Mouse (Mus musculus): ENCODE measurements at regions not wholly inside any gene's neighbourhood (a gene's known extent, or its start where the extent isn't known, plus 50 kb on each side); places are given as distances from the start of the nearest gene placed in this dataset.

DNA sequence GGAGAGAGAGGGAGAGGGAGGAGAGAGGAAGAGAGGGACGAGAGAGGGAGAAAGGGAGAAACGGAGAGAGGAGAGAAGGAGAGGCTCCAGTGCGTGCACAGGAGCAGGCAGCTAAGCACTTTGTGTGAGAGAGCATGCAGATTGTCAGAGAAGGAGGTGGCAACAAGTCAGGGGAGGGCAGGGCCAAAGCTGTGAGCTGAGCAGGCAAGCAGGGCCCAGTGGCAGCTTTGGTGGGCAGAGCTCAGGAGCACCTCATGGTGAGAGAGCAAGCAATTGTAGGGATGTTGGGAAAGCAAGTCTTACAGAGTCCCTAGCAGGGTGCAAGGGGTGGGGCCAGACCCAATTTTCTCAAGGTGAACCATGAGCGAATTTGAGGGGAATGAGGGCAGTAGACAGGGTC is 234.3 kb upstream of the Hey2 start:
- intact Hi-C loops (cut with DNase I) = no loop called here
- DNase-seq (ENCODE audit: extremely low spot score in 1 of 2, low spot score in 2 of 2) = no peak

DNA sequence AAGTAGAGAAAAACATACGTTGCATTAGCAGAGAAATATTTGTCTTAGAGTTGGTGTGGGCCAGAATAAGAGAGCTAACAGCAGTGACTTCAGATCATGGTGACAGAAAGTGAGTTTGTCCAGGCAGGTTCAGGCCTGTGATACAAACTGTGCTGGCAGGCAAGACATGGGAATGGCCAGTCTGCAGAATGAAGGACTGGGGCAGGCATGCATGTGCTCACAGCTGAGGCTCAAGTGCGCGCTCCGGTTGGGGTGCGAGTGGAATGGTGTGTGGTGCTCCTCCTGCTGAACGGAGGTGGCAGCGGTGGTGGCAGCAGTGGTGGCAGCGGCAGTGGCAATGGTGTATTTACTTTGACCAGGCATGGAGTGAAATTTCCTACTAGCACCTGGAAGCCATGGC is 233.8 kb upstream of the Hey2 start:
- DNase-seq (ENCODE audit: extremely low spot score in 1 of 2, low spot score in 2 of 2) = no peak

DNA sequence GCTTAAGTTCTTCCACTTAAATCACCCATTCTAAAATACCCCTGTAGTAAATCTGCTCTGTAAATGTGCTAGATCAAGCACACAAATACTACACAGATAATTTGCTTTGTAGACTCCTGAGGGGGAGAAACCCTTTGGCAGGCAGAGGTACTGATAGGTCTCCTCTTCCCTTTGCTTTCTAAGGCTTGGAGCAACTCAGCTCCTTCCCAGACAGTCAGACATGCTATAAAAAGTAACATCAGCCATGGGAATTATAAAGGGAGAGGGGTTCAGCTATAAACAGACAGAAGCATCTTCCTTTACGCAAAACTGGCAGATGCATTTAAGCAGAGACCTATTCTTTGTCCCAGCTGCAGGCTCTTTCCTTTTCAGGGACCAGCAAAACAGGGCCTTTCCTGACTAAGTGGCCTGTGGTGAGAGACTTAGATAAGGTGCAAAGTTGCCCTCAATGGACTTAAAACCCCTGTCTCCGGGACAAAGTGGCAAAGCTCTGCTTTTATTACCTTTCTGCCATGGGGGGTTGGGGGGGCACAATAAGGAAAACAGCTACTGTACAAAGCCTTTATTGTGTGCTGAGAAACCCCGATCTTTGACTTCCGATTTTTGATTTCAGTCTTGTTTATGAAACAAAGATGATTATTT is 231.5 kb upstream of the Hey2 start:
- DNase-seq (ENCODE audit: extremely low spot score in 1 of 2, low spot score in 2 of 2) = no peak
- intact Hi-C loops (cut with DNase I) = no loop called here

More for the DNA sequence above, 233.8 kb upstream of the Hey2 start:
- intact Hi-C loops (cut with DNase I) = no loop called here

DNA sequence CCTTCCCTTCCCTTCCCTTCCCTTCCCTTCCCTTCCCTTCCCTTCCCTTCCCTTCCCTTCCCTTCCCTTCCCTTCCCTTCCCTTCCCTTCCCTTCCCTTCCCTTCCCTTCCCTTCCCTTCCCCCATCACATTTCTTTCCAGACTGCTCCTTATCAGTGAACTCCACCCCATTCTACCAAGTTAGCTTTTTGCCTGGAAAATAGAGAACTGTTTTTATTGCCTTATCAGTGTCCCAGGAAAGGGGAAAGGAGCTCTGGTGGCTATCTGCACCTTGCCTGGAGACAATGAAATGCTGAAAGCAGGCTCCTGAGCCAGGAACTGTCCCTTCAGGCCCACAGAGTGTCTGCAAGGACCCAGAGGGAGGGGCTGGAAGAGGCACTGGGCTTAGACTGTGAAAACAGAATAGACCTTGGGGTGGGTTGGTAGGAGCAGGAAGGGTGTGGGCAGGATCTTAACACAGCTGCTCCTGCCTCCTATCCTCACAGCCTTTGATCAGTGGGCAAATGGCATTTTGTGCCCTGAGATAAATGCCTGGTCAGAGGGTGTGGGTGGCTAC is 226.1 kb upstream of the Hey2 start:
- intact Hi-C loops (cut with DNase I) = no loop called here

DNA sequence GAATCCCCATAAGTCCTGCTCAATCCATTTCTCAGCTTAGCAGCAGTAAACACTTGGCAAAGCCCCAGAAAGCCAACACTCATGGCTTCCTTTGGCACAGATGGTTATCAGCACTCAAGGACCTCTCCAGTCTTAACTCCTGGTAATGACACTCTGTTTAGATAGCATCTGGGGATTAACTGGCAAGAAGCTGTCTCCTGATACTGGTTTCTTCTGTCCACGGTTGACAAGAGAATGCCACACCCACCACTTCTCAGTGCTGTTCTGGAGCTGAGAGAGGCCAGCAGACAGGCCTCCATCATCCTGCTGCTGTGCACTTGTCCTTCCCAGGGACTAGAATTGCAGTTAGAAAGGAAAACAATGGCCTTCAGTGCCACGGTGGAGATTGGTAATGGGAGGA is 220.1 kb upstream of the Hey2 start:
- intact Hi-C loops (cut with DNase I) = no loop called here
- DNase-seq (ENCODE audit: extremely low spot score in 1 of 2, low spot score in 2 of 2) = no peak

More for the DNA sequence above, 226.1 kb upstream of the Hey2 start:
- no peak for DNase-seq (ENCODE audit: extremely low spot score in 1 of 2, low spot score in 2 of 2)

DNA sequence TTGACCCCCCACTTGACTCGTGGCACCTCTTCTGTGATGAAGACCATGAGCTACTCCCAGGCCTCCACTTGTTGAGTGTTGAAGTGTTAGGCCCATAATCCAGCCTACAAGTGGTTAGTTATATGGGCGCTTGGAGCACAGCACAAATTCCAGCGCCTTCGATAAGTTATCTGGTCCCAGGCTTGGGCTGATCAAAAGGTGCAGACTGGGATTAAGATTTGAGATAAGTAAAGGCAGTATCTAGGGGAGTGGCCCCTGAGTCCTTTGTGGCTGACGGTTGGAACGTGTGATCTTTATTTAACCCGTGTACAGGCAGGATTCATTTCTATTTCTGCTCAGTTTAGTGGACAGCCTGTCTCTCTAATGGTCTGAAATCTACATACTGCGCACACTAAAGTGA is 210.7 kb upstream of the Hey2 start:
- intact Hi-C loops (cut with DNase I) = no loop called here

DNA sequence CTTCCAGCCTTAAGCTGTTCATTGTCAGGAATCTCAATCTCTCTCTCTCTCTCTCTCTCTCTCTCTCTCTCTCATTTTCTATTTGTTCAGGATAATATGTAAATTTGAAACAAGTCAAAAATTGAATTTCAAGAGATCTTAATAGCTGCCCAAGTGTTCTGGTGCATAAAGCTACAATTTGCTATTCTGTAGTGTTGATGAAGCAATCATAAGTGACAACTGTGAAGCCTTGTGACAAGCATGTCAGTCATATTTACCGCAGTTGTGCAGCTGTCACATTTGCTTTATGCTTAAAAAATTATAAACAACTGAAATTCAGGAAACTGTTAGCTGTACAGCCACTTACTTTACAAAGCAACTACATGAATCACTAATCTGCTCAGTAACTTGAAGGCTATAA is 208.6 kb upstream of the Hey2 start:
- intact Hi-C loops (cut with DNase I) = no loop called here
- no peak for DNase-seq (ENCODE audit: extremely low spot score in 1 of 2, low spot score in 2 of 2)

More for the DNA sequence above, 210.7 kb upstream of the Hey2 start:
- no peak for DNase-seq (ENCODE audit: extremely low spot score in 1 of 2, low spot score in 2 of 2)

DNA sequence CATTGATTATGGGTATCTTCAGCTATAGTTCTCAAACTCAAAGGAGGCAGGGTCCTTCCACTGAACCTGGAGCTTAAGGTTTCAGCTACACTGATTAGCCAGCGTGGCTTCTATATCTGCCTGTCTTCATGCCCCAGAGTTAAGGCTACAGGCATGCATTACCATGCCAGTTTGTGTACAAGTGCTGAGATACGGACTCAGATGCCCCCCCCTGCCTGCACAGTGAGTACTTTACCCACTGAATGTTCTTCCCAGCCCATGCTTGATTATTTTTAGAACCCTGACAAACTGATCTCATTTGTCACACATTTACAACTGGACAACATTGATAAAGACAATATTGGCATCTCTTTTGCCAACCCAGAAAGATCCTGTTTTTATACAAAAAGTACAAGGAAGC is 206.8 kb upstream of the Hey2 start:
- intact Hi-C loops (cut with DNase I) = no loop called here

DNA sequence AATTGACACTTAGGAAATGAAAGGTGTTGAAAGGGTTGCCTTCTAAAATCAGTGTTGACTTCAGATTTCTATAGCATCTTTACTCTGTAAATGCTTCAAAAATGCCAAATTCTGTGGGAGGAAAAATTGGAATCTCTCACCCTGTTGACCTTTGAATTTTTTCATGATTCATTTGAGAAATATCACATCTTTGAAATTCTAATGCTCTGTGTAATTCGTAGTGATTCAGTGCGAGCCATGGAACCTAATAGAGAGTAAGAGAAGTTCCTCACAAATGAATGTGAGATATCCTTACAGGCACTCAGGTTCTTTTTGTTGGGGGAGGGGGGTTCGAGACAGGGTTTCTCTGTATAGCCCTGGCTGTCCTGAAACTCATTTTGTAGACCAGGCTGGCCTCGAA is 193.0 kb upstream of the Hey2 start:
- intact Hi-C loops (cut with DNase I) = no loop called here
- DNase-seq (ENCODE audit: extremely low spot score in 1 of 2, low spot score in 2 of 2) = no peak

More for the DNA sequence above, 206.8 kb upstream of the Hey2 start:
- no peak for DNase-seq (ENCODE audit: extremely low spot score in 1 of 2, low spot score in 2 of 2)

DNA sequence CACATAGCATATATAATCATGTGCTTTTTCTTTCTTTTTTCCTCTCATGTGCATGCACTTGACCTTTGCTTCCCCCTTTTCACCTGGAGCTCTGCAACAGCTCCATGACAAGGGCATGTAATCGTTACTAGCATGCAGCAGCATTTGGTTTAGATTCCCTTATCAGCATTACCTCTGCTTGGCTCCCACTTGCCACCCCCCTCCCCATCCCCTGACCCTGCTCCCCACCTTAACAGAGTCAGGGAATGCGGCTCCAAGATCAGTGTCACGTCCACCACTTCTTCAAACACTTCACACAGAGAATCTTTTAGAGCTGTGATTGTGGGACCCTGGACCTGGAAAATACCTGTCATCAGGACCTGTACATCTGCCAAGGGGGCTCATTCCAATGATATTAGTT is 192.2 kb upstream of the Hey2 start:
- no peak for DNase-seq (ENCODE audit: extremely low spot score in 1 of 2, low spot score in 2 of 2)
- intact Hi-C loops (cut with DNase I) = no loop called here

DNA sequence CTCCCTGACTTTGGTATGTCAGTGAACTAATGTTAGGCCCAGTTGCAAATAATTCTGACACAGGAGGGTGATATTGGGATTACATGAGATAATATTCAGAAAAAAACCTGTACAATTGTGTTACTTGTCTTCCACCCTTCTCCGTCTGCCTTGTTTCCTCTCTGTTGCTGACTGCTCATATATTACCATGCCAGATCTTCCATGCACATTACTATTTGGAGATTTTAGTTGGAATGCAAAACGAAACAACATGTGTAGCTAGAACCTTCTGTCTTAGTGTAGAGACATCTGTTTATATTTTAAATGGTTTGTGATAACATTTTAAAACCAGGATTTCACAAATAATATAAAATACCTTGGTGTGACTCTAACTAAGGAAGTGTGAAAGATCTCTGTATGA is 188.1 kb upstream of the Hey2 start:
- DNase-seq (ENCODE audit: extremely low spot score in 1 of 2, low spot score in 2 of 2) = peak in 1 of 2 experiments; percentile 2
- intact Hi-C loops (cut with DNase I) = no loop called here

DNA sequence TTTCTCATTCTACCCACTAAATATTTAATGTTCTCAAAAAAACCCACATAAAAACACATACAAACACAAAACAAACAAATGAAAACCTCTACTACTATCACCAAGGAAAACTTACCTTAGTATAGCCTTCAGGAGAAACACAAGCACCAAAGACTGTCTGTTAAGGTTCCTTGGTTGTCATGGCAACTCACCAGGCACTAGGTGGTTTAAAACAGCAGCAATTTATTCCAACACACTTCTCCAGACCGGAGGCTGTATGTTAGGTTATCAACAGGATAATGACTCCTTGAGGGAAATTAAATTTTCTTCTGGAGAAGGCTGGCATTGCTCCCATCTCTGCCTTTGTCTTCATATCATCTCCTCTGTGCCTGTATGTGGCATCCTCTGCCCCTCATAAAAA is 183.8 kb upstream of the Hey2 start:
- peak in 1 of 2 experiments; percentile 7 for DNase-seq (ENCODE audit: extremely low spot score in 1 of 2, low spot score in 2 of 2)
- intact Hi-C loops (cut with DNase I) = no loop called here

DNA sequence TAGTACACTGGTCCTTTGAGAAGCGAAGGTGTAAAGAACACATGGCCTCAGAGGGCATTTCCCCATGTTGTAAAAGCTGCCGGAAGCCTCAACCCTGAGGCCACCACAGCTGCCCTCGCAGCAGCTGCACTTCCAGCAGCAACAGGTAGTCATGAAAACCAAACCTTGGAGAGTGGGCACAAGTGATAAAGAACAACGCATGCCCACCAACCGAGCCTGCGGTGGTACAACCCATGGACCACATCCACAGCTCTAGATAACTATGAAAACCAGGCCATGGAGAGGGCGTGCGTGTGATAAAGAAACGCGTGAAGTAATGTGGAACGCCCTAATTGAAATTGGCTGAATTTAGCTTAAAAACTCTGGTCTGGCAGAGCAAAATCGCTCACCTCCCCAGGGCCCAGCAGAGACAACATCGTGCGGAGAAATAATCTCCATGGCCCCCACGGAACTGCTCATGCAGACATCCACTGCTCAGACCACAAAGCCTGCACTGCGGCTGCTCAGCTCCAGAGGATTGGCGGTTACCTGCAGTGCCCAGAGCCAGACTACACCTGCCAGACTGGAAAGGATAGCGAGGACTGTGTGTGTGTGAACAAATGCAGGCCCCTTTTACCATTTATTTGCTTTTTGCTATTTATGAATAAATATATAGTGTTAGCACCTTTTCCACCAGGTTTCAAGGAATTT is 170.2 kb upstream of the Hey2 start:
- DNase-seq (ENCODE audit: extremely low spot score in 1 of 2, low spot score in 2 of 2) = no peak

DNA sequence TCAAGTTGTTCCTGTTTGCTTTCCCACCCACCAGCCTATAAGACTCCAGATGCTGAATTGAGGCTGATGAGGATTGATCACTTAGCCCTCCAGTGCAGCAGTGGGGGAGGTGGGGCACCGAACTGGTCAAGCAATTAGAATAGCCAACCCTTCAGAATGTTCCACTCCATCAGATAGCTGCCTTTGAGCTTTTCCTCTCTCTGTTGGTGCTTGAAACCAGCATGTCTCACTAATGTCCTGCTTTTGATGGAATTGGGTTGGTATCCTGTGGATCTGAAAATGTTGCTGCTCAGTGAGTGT is 167.3 kb upstream of the Hey2 start:
- intact Hi-C loops (cut with DNase I) = no loop called here
- no peak for DNase-seq (ENCODE audit: extremely low spot score in 1 of 2, low spot score in 2 of 2)

More for the DNA sequence above, 170.2 kb upstream of the Hey2 start:
- intact Hi-C loops (cut with DNase I) = no loop called here

DNA sequence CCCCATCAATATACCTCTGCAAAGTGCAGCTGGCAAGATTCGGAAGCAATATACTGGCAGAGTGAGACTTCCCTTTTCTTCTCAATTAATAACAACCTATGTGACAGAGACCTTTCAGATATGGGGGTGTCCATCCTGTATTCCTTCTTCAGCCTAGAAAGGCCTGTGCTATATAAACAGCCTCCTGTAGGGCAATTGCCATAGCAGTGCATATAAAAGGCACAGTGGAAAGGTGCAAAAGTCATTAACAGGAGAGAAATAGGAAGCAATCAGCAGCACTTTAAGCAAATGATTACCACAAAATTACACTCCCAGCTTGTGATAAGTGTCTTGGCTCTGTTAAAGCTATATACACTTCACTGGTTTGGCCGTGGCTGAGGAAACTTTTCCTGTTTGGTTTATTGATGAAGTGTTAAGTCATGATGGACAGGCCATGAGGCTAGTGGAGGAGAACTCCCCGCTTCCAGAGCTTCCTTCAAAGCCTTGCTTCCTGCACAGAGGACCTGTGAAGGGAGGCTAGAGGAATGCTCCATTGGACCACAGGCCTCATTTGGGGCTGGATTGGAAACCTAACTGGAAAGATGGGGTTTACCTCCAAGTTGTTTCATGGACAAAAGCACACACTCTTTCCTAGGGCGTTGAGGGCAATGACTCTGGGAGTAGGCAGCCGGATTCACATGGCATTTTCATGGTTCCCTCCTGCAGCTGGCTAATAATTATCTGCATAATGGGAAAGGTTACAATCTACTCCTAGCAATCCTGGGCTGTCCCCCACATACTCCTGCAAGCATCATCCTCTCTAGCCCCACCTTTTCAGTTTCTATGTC is 166.7 kb upstream of the Hey2 start:
- DNase-seq (ENCODE audit: extremely low spot score in 1 of 2, low spot score in 2 of 2) = no peak
- intact Hi-C loops (cut with DNase I) = no loop called here

DNA sequence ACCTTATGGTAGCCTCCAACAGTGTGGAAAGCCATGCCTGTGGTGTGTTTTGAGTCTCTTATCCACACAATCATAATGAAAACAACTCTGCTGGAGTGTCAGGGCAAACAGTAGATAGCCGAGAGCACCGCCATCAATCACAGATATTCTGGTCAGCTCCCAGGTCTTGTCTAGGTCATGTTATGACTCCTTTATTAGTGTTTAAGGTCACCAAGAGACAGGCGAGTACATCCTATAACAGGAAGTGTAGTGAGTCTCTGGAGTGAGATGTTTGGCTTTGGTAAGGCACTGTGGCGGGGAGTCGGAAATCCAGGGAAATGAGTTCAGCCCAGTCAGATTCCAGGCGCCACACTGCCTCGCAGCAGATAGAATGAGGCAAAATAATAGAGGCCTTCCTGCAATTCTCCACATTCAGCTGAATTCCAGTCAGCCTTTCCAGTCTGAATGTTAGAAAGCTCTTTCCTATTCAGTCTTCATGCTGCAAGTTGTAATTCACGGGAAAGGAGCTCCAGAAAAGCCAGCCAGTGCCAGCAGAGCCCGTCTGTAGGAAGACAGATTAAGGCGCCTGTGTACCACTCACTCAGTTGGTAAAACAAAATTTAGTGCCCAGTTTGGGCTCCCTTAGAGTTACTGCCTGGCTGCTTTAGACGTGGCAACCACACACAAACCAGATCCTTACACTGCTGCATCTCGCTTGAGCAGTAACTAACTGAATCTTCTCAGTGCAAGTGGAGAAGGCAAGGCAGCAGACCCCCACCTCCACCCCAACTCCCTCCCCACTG is 155.8 kb upstream of the Hey2 start:
- intact Hi-C loops (cut with DNase I) = no loop called here
- no peak for DNase-seq (ENCODE audit: extremely low spot score in 1 of 2, low spot score in 2 of 2)

DNA sequence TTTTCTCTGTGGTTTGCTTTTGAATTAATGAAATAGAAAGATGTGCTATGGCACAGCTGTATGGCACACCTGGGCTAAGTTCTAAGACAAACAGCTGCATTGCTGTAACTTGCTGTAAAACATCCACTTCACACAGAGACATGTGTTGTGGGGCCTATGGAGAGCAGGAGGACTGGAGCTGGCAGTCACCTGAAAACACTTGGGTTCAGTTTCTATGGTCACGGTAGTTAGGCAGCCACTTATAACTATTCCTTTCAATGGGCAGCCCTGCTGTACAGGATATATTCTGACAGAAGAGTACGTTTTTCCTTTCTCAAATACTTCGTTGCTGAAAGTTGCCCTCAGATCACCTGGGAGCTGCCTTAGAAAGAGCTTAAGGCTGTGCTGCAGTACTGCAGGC is 149.6 kb upstream of the Hey2 start:
- intact Hi-C loops (cut with DNase I) = no loop called here
- no peak for DNase-seq (ENCODE audit: extremely low spot score in 1 of 2, low spot score in 2 of 2)

DNA sequence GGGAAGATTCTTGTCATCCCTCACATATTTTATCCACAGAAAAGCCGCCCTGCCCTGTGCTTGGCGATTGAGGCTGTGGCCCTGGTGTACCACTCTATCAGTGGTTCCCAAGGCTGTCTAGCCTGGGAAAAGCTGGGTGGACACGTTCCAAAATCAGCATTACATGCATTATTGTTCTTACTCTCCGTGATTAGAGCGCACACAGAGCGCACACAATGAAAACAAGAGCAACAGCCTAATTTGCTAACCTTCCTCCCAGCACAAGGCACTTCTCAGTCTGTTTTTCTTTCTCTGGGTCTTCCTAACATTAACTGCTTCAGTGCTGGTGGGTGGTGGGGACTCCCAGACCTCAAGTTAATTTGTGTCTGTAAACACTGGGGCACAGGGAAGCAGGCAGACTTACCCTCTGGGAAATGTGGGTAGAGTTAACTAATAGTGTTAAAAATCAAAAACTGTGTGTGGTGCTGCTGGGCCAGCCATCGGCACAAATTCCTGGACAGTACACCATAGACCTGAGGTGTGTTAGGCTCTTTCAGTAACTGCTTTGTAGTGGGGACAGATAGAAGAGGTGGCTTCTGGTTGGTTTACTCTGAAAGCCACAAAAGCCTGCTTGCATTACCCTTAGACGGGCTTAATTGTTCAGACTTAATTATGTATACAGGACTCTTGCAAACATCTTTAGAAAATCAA is 137.8 kb upstream of the Hey2 start:
- intact Hi-C loops (cut with DNase I) = no loop called here
- peak in 1 of 2 experiments; percentile 53 for DNase-seq (ENCODE audit: extremely low spot score in 1 of 2, low spot score in 2 of 2)

DNA sequence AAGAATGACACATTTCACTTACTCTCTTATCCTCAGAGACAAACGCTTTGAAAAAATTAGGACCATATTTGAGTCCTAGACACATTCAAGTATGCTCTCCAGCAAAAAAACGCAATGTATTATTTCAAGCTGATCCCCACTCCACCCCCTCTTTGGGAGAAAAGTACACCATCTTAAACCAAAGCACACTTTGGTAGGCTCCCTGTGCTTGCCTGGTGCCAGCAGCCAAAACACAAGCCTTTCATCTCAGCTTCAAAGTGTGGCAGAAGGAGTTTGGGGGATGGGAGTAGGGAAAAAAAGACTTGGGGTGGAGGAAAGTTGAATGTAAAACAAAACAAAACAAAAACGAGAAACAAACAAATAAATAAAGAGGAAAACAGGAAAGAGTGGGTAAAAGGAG is 137.2 kb upstream of the Hey2 start:
- peak in 1 of 2 experiments; percentile 6 for DNase-seq (ENCODE audit: extremely low spot score in 1 of 2, low spot score in 2 of 2)
- intact Hi-C loops (cut with DNase I) = no loop called here

All from left cerebral cortex, postnatal 10 days (tissue).